In the genomic region with DNA sequence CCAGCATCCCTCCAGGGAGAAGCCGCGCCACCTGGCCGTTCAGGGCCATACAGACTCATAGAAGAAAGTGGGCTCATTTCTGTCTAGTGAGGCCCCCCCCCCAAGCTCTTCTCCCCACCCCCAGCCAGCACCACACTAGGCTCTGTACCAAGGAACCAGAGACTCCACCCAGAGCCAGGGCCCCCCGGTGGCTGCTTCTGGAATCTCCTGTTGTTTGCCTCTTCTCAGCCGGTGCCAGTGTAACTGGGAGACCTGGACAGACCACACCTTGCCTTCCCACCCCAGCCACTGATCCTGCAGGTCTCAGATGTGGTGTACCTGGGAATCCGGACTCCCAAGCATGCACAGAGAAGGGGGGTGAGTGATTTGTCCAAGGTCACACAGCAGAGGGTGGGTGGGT, we compare ENCODE assay signal across 10 mouse cellular contexts.
A peak's percentile ranks its signal among the peaks of the same experiment; 100 is the strongest.
DNase-seq lines count a peak whose midpoint lies in the region; ATAC-seq and TF ChIP-seq lines count a peak whose summit lies in the region.
"Had no signal": no experiment of that assay in that cellular context is flagged by ENCODE, and none has a peak within 500 bp of the region (broad histone marks: within the 10 kb centered on the region; RNA-seq: fewer than 3 reads in every experiment).

No protein-coding gene starts in this region.

- peaks cover 85% of the 10 kb centered on the region for H3K27me3 ChIP-seq in heart, embryonic 10.5 days (ENCODE audit: insufficient read depth, poor library complexity, severe bottlenecking)
- H3K27me3 ChIP-seq in lung, postnatal 0 days (replicated peaks; ENCODE audit: insufficient read depth, low read length), result no peaks in the 10 kb centered on the region
- H3K27me3 ChIP-seq in midbrain, embryonic 16.5 days (ENCODE audit: control insufficient read depth, insufficient read depth, low read depth, low read length), result no peaks in the 10 kb centered on the region
- H3K27me3 ChIP-seq: liver, embryonic 12.5 days had no signal

- TF ChIP-seq EP300 in lung, postnatal 0 days (IDR thresholded peaks at IDR 0.05), result no peak

- no peak overlapping the region for H3K4me2 ChIP-seq in lung, postnatal 0 days (replicated peaks; ENCODE audit: low read depth, low read length)
- no peak overlapping the region for H3K4me2 ChIP-seq in midbrain, embryonic 16.5 days (ENCODE audit: low read length)
- H3K4me2 ChIP-seq: liver, embryonic 12.5 days had no signal

- 84% methylated on average over 6 of the region's 6 CpGs for WGBS in heart, embryonic 10.5 days
- WGBS in lung, postnatal 0 days, result 66% methylated on average over 6 of the region's 6 CpGs
- 87% methylated on average over 6 of the region's 6 CpGs for WGBS in midbrain, embryonic 16.5 days

- no peaks in the 10 kb centered on the region for H3K9me3 ChIP-seq in heart, embryonic 10.5 days
- no peaks in the 10 kb centered on the region for H3K9me3 ChIP-seq in lung, postnatal 0 days (ENCODE audit: low read length)
- H3K9me3 ChIP-seq in midbrain, embryonic 16.5 days (replicated peaks; ENCODE audit: control insufficient read depth, low read length, poor library complexity, severe bottlenecking), result no peaks in the 10 kb centered on the region
- H3K9me3 ChIP-seq: liver, embryonic 12.5 days had no signal

- peak; percentile 22 for TF ChIP-seq CTCF in lung, postnatal 0 days (IDR thresholded peaks at IDR 0.05)

- no peak; the same call in 1 of the 2 replicates for ATAC-seq in lung, postnatal 0 days
- peak; percentile 15; the same call in 1 of the 2 replicates for ATAC-seq in midbrain, embryonic 16.5 days

- no peak overlapping the region for H3K4me3 ChIP-seq in heart, embryonic 10.5 days
- no peak overlapping the region for H3K4me3 ChIP-seq in lung, postnatal 0 days (ENCODE audit: low read depth, low read length)
- H3K4me3 ChIP-seq in midbrain, embryonic 16.5 days (ENCODE audit: low read depth, low read length), result no peak overlapping the region
- H3K4me3 ChIP-seq: erythroblast, embryonic 14.5 days; liver, embryonic 12.5 days had no signal

- peaks cover 54% of the 10 kb centered on the region for H3K4me1 ChIP-seq in heart, embryonic 10.5 days
- H3K4me1 ChIP-seq in lung, postnatal 0 days (ENCODE audit: insufficient read depth, low read depth, low read length), result no peaks in the 10 kb centered on the region
- no peaks in the 10 kb centered on the region for H3K4me1 ChIP-seq in midbrain, embryonic 16.5 days (ENCODE audit: control insufficient read depth, insufficient read depth, low read length)
- H3K4me1 ChIP-seq: liver, embryonic 12.5 days had no signal

- 0 out of 2 replicates have a peak, but pooled peaks cover 3% of the 10 kb centered on the region for H3K36me3 ChIP-seq in heart, embryonic 10.5 days
- H3K36me3 ChIP-seq in lung, postnatal 0 days (ENCODE audit: insufficient read depth, low read length), result no peaks in the 10 kb centered on the region
- 0 out of 2 replicates have a peak, but pooled peaks cover 7% of the 10 kb centered on the region for H3K36me3 ChIP-seq in midbrain, embryonic 16.5 days (ENCODE audit: control insufficient read depth, insufficient read depth, low read length)
- H3K36me3 ChIP-seq: liver, embryonic 12.5 days had no signal

- no peak overlapping the region for H3K27ac ChIP-seq in heart, embryonic 10.5 days
- no peak overlapping the region for H3K27ac ChIP-seq in lung, postnatal 0 days (ENCODE audit: low read length)
- no peak overlapping the region for H3K27ac ChIP-seq in midbrain, embryonic 16.5 days (ENCODE audit: low read length)
- H3K27ac ChIP-seq: liver, embryonic 12.5 days had no signal

- H3K9ac ChIP-seq in lung, postnatal 0 days (replicated peaks; ENCODE audit: low read depth), result no peak overlapping the region
- H3K9ac ChIP-seq in midbrain, embryonic 16.5 days (ENCODE audit: low read depth, low read length), result no peak overlapping the region
- H3K9ac ChIP-seq: liver, embryonic 12.5 days had no signal

- DNase-seq in heart, postnatal 4 days, result peak; percentile 32
- no peak for DNase-seq in heart, embryonic 10.5 days (ENCODE audit: low spot score)
- no peak for DNase-seq in lung, postnatal 0 days (ENCODE audit: low spot score)
- no peak for DNase-seq in lung, postnatal 25 days (ENCODE audit: low spot score)
- DNase-seq in NIH3T3 (ENCODE audit: low read depth), result peak; percentile 34
- no peak for DNase-seq in Muller cell, postnatal 12 days (ENCODE audit: inconsistent ontology term)
- no peak for DNase-seq in urinary bladder, postnatal 36 days (ENCODE audit: low spot score in 2 of 2)

Comparison
In these comparisons a context has a peak if more than half of its experiments do, and no peak if none do; other contexts are left out.
1. DNase-seq: peak in heart, postnatal 4 days (single experiment) and NIH3T3 (single experiment); none in heart, embryonic 10.5 days (single experiment), lung, postnatal 0 days (single experiment), lung, postnatal 25 days (single experiment), Muller cell, postnatal 12 days (single experiment) and urinary bladder, postnatal 36 days (0 of 2).